Mouse (Mus musculus) adrenal gland, postnatal 14 days (tissue): Measurements from ENCODE around the gene Pde1c. TPM values are rescaled to one million over a fixed set of nuclear protein-coding genes. Genes with fewer than 3 reads are reported as not detected.

Experiments
- DNase-seq: peaks from one replicate; pipeline ENCODE4 v3.0.0; 2021; ENCODE audit warnings: mixed read lengths
- total RNA-seq: library from RNA; stranded (reverse); gene quantifications from 2 replicates; pipeline ENCODE4 v1.2.3, GENCODE M21; 2021

Pde1c gene
- total RNA-seq, 1 experiment from 2014 or later: 0.30 TPM

DNA sequence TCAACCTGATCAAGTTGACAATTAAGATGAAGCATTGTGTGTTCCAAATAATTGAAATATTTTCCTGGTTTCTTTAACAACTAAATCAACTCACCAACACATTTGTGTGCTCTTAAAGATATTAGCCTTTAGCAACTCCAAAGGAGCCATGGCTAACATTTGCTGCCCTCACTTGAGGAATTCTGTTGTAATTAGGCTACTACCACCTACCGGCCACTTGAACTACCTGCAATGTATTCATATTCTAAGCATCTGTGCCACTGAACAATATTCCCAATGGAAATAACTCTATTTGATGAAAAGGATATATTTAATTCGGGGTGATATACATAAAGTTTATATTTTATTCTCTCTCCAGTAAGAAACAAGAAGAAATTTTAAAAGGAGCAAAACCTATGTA lies 121.0 kb downstream of the Pde1c start:
- no peak for DNase-seq

DNA sequence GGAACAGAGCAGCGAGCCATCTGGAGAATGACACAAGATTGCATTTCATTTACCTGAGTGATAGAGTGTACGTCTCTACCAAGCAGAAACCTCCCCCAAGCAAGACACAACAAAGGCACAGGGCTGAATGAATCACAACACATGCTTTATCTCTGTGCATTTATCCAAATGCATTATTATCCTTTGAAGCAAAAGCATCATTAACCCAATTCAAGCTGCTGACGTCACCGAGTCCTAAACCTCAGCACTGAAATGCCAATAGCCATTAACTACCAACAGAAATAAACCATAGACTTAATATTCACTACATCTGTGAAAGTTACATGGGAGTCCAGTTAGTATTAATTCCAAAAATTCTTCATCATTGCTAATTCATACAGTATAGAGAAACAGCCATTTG lies 127.4 kb downstream of the Pde1c start:
- no peak for DNase-seq

DNA sequence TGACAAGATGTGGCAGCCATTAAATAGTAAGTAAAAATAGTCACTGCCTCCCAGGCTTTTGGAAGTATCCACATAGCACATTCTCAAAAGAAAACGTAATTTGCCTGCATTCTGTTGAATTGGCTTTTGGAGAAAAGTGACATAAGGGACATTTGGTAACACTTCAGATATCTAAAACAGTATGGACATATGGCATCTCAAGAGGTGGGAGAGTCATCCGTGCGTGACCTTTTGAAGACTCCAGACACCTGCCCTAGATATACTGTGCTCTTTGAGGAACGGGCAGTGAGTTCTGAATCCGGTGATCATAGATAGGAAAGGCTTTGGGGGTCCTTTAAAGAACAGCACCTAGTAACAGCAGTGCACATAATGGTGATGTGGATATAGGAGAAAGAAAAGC lies 143.1 kb downstream of the Pde1c start:
- DNase-seq: no peak

DNA sequence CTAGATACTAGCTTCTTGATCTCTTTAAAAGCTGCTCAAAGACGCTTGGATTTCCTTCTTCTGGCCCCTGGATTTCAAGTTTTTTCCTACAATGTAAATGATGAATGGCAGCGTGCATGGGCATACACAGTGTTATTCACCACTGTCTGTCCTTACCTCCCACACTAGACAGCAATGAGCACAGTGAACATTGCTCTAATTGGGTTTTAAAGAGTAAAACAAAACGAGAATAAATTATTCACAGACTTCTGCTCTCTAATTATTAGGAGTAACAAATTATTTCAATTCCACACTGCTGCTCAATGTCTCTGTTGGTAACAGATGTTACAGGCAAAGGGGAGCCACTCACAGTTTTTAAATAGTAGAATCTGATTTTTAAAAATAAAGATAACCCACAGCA lies 146.0 kb downstream of the Pde1c start:
- DNase-seq: no peak

DNA sequence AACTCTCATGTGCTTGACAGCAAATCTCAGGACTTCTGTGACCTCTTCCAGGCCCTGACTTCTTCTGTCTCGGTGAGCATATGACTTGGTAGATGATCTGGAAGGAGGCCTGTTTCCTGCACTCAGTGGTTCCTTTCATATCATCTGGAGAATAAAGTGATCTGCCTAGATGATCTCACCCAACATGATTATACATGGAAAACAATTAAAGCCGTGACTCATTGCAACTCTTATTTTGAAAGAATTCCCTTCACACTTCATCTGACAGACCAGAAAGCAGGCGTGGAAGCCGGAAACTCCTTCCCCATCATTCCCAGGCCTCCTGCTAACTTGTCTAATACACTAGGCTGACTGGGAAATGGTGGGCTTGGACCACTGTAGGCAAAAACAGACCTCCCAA lies 152.7 kb downstream of the Pde1c start:
- no peak for DNase-seq

DNA sequence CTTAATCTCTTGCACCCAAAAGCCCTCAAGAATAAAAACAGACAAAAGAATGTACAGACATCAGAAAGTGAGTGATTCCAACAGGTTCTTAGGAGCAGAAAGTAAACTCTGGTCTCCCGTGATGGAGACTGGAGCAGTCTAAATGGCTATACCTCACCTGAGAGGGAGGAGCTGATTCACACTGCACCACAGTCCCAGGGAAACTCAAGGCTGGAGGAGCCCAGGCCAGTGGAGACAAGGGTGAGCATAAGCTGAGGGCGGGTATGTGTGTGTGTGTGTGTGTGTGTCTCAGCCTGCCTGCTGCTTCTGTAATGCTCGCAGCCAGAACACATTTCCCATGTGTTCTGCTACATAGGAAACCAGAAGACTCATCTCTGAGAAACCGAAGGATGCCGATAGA lies 179.7 kb downstream of the Pde1c start:
- DNase-seq: no peak

DNA sequence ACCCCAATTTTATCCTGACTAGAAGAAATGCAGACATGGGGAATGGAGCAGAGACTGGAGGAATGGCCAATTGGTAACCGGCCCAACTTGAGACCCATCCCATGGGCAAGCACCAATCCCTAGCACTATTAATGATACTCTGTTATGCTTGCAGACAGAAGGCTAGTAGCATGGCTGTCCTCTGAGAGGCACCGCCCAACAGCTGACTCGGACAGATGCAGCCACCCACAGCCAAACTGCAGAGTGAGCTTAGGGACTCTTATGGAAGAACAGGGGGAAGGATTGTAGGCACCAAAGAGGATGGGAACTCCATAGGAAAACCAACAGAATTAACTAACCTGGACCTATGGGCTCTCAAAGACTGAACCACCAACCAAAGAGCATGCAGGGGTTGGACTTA lies 192.5 kb downstream of the Pde1c start:
- DNase-seq: no peak

DNA sequence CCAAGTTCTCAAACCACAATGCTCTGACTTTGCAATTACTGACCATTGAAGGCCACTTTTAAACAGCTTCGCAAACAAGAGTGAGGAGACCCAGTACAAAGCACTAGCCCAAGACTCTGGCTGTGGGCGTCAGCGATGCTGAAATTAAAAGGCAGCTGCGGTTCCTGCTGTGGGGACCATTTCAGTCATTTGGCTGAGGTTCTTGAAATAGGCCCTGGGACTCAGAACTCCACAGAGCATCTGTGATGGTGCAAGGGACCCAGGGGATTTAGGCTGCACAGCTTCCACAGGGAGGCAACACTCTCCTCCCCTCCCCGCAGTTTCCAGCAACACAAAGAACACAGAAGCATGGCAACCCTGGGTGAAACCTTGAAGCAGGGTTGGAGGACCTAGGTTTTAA lies 194.7 kb downstream of the Pde1c start:
- no peak for DNase-seq

DNA sequence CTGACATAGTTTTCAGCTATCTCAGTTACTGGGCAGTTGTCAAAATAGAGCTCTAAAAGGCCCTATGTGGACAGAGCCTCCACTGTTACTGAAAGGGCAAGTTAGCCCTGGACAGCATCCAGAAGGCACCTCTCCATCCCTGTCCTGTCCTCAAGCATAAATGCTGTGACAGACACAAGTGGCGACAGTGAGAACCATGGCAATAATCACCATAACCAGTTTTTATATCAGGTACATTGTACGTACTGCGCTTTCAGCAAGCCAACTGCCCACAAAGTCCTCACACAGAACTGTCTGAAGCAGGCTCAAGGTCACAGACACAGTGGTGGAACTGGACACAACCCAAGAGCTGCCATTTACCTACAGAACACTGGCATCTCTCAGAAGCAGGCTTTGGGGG lies 195.2 kb downstream of the Pde1c start:
- no peak for DNase-seq

DNA sequence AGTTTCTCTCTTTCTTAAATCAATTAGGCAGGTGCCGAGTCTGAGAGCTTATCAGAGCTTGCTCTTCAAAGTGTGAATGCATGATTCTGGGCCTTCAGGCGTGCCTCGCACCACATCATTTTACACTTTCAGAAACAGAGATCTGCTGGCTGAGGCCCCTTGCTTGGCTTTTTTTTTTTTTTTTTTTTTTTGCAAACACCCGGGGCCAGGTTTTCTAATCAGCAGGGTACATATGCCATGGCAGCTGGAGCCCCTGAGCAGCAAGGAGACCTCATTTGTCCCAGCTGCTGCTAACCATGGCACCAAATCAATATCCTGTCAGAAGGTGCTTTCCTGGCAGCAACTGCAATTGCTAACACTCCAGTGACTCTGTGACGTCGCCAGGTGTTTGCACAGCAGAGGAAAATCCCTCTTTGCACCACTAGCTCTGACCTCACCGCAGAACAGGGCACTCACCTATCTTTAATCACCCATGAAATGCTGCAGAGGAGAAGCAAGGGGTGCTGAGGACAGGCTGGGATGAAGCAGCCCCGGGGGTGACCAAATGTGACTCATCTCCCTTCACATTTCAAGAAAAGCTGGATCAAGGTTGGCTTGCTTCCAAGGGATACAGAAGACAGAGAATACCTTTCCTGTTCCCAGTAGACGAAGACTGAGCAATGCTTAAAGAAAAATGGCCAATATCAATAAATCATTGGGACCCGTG lies 195.7 kb downstream of the Pde1c start:
- peak; percentile 3 for DNase-seq

DNA sequence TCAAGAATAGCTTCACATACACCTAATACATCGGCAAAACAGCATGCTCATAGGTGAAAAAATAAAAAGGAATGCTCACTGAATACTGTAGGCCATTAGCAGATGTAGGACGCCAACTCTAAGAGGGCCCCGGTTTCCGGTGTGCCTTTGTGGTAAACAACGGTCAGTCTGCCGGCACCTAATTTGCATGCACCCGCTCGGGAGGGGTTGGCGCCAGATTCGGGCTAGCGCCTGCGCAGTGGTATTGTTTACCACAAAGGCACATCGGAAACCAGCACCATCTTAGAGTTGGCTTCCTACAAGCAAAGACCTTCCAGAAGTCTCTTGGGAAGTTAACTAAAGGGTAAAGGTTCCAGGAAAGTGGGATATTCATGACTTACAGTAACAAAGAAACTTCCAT lies 199.4 kb downstream of the Pde1c start:
- no peak for DNase-seq

DNA sequence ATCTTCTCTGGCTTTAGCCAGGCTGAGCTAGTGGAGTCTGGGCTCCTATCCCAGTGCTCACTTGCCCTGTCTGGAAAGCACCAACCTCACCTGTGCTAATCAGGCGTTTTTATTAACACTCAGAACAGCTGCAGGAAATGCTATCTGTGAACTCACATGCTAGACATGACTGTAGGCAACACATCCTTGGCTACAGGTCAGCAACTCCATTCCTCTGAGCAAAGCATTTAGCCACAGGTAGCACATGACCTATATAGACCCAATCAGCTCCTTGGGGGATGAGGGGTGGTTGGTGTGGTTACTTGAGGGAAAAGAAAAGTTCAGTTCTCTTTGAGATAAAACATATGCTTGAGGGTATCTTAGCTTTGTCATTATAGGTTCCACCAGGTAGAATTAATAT lies 200.8 kb downstream of the Pde1c start:
- no peak for DNase-seq

DNA sequence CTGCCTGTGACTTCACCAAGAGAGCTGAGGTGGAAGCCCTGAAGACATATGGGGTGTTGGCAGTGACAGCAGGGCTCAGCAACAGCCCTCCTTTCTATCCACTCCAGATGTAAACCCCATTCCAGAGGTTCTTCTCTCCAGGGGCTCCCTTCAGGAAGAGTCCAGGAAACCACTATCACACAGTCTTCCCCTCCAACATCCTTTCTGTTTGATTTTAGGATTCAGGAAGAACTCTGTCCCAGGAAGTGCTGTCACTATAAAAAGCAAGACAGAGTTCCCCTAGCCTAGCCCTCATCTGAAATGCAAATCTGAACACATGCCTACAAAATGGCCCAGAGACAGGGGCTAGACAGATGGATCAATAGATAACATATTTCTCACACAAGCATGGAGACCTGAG lies 201.6 kb downstream of the Pde1c start:
- peak; percentile 4 for DNase-seq

DNA sequence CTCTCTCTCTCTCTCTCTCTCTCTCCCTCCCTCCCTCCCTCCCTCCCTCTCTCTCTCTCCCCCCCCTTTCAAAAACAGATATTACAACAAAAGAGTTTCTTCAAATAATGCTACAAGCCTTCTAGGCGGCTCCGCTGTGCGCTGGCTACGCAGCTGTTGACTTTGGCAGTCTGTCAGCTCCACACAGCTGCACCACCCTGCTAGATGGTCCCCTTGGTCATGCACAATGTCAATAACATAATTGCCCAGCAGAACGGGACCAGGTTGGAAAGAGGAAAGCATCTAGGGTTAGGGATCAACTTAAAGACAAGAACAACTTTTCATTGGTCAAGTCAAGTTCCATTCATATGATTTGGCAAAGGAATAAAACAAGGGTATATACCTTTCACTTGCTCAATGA lies 206.3 kb downstream of the Pde1c start:
- no peak for DNase-seq

DNA sequence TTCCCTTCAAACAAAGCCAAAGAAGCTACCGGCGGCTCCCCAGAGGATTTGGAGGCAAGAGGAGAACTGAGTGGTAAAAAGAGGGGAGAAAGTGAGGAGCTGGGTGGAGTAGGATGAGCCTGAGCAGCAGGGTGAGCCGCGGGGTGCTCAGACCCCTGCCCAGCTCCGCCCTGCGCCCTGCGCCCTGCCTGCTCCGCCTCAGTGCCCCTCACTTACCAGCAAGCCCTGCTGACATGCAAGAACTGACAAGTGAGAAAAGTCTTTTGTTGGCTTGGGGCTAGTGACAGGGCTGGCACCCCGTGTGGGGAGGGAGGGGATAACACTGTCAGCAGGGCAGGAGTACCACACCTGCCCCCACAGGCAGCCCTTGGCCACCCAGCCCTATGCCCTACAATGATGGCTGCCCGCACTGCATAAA lies 206.8 kb downstream of the Pde1c start:
- no peak for DNase-seq

DNA sequence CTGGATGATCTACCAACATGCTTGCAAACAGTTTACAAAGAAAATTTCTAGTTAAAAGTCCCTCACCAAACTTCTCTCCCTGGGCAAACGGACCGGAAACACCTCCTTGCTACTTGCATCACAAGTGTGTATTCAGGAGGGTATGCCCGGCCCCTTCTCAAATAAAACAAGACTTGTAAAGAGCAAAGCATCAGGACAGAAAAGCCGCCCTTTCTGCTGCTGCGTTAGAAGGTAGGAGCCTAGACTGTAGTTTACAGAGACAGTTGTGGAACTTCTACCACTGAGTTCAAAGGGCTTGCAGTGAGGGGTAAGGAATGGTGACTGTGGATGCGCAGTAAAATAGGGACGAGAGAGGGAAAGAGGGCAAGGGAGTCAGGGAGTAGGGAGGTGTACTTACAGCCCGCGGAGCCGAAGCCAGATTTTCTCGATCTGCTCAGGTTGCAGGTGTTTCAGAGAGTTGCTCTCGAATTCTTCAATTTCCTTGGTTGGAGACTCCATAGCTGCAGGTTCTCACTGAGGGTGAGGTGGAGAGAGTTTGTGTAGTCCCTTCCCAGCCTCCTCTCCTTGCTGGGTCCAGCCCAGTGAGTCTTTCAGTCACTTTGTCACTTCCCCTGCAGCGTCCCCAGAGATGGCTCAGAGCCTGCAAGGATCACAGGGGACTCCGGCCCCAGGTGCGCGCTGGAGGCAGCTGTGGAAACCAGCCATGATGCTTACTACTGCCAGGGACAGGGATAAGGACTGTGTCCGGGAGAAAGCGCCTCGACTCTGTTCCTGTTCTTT lies 207.4 kb downstream of the Pde1c start:
- DNase-seq: no peak

DNA sequence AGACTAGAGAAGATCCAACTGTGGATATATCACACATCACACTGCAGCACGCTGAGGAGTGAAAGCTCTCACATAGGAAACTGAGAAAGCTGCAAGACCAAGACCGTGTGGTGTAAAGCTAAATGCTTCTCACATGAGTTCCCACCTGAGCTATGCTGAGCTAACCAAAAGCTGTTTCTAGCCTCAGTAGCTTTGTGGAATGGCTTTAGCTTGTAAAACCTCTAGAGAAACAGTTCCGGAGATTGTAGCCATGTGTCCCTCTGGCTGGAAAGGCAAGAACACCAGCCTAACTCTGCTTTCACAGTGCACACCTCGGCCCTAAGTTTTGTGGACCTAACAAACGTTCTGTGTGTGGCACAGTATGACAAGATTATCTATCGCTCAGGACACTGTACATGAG lies 208.8 kb downstream of the Pde1c start:
- no peak for DNase-seq

DNA sequence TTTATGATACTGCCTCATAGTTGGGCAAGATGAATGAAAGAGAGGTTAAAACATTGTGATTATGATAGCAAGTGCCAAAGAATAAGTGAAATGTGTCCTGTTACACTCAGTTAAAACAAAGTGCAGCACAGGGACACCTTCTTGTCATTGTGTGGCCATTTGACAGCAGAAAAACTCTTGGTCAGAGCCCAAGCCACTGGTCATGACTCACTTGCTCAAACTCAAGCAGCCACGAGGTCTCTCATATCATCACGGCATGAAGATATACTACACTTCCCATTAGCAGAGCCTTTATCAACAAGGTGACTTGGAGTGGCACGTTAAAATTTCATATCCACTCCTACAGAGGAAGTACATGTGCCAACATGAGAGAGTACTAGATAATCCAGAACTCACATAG lies 209.8 kb downstream of the Pde1c start:
- DNase-seq: no peak

DNA sequence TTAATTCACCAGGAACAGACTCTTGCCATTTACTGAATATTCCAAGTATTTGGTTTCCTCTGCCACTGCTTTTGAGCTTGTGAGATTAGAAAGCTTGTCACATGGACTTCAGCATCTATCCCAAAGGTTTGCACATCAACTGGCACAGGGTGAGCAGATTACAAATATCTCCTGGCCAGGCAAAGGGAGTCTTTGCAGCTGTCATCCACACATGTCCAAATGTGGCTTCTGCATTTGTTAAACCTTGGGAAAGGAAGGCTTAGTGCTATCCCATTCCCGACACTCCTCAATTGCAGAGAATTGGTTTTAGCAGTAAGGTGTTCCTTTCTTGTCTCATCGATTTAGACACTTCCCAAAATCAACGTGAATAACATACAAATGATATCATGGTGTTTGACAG lies 221.7 kb downstream of the Pde1c start:
- no peak for DNase-seq

DNA sequence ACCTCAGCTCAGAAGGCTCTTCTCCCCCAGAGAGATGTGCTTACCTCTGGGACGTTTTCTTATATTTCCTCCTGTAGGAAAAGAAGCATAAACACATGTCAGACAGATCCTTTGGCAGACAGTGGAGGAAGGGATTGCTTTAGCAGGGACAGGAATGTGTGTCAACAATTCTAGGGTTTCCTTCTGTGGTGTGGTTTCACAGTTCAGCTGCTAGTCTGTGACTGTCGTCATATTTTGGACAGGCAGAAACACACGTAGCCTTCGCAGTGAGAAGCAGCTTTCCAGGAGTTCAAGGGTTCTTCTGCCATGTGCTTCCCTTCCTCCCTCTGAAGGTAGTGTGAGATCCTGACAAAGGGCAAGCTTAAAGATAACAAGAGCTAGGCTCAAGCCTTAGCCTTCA lies 223.8 kb downstream of the Pde1c start:
- DNase-seq: no peak

DNA sequence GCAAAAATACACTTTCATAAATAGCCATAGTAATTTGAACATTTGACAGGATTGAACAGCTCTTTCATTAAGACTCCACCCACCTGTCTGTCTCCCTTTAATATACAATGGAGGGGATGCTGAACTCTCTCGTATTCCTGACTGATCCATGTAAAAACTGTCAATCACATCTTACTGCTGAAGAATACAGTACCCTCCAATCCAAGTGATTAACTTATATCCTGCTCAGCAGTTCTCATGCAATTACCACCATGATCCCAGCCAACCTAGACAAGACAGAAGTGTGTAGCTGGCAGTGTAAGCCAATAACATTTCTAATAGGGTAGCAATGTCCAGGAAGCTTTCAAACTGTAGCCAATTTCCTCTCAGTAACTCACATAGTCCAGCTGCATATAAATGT lies 226.9 kb downstream of the Pde1c start:
- no peak for DNase-seq

DNA sequence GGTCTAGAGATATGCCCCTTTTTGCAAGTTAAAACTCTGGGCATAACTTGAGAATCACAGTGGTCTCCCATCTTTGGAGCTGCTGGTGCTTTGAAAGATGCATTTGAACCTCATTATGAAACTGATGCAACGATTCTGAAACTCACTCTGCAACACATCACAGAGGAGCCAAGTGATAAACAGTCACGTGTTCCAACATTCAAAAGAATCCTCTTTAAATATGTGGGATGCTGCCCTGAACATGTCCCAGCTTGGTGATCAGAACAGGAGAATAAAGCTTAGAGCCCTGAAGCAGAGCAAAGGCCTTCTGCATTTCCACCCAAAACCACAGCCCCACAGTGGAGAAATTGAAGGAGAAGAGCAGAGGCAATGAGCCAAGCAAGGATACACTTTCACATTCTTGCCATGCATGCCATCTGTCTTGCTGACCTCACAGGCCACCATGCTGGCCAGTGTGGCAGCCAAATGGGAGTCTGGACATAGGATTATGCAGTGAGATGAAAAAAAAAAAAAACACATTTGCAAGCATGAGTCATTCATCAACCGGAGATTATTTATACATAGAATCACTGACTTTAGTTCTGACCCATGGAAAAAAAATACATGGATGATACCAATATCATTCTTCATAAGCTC lies 233.0 kb downstream of the Pde1c start:
- DNase-seq: no peak

DNA sequence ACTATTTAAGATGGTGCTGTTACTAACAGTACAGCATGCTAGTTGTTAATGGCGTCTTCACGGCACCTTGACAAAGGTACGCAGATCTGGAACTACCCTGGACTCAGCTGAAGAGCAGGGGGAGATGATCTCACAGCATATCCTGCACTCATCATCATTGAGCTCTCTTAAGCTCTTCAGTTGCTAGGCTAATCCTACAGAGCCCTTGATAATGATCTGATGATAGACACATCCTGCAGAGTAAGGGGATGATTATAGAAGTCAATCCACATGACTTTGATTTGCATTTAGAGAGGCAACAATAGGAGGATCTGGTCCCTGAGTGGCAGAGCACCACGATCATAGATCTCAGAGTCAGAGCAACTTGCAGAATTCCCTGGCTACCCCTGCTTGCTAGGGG lies 236.8 kb downstream of the Pde1c start:
- no peak for DNase-seq

DNA sequence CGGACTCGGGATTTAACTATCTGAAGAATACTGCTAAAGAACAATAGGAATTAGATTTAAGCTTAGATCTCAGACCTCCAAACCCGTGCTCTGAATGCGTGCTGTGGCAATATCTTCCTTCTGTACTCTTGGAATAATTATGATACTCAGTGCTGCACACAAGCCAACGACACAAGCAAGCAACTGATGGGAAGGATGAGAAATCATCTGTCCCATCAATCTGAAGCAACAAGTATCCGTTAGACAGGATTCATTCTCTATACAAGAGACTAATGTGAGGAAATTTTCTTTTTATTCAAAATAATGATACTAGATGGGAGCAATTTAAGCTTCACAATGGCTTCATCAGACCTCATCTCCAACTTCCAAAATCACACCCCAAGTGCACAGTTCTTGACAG lies 237.5 kb downstream of the Pde1c start:
- DNase-seq: no peak
